Mouse (Mus musculus): ENCODE measurements around the gene Acadvl. TPM values are rescaled to one million over a fixed set of nuclear protein-coding genes. Genes with fewer than 3 reads are reported as not detected.
"Not testable (repeated sequence)": the region's sequence is repeated elsewhere in the genome, so short reads cannot be mapped to it uniquely, and the experiment has no call there.

The Acadvl gene
- polyA plus RNA-seq, 1 experiment from 2014 or later = 61.6 TPM

GRCm38 (mm10) chr11:70020022-70020631 lies 4.9 kb upstream of the Acadvl start:
- no peaks in the 10 kb centered on the region for H3K9me3 ChIP-seq (replicated peaks; ENCODE audit: control insufficient read depth, low read length, poor library complexity, severe bottlenecking)
- peak overlapping the region; percentile 94 for H3K27ac ChIP-seq (ENCODE audit: low read length)
- no peaks in the 10 kb centered on the region for H3K27me3 ChIP-seq (ENCODE audit: control insufficient read depth, insufficient read depth, low read depth, low read length)
- H3K36me3 ChIP-seq (ENCODE audit: control insufficient read depth, insufficient read depth, low read length) = no peaks in the 10 kb centered on the region
- 9% methylated on average over 7 of the region's 8 CpGs for WGBS
- H3K9ac ChIP-seq (ENCODE audit: low read depth, low read length) = peak overlapping the region; percentile 82
- H3K4me1 ChIP-seq (ENCODE audit: control insufficient read depth, insufficient read depth, low read length) = peaks cover 60% of the 10 kb centered on the region
- peak overlapping the region; percentile 66 for H3K4me3 ChIP-seq (ENCODE audit: low read depth, low read length)
- peak overlapping the region; percentile 54 for H3K4me2 ChIP-seq (ENCODE audit: low read length)
- no peak for ATAC-seq

GRCm38 (mm10) chr11:70019495-70020021 lies 4.3 kb upstream of the Acadvl start:
- ATAC-seq = no peak
- WGBS = 32% methylated on average over 2 of the region's 2 CpGs
- Histone ChIP-seq H3K9ac (ENCODE audit: low read depth, low read length) (peak overlapping the region; percentile 82), H3K36me3 (ENCODE audit: control insufficient read depth, insufficient read depth, low read length) (no peaks in the 10 kb centered on the region), H3K4me1 (ENCODE audit: control insufficient read depth, insufficient read depth, low read length) (peaks cover 58% of the 10 kb centered on the region), H3K4me2 (ENCODE audit: low read length) (peak overlapping the region; percentile 54), H3K9me3 (replicated peaks; ENCODE audit: control insufficient read depth, low read length, poor library complexity, severe bottlenecking) (no peaks in the 10 kb centered on the region), H3K27me3 (ENCODE audit: control insufficient read depth, insufficient read depth, low read depth, low read length) (no peaks in the 10 kb centered on the region), H3K4me3 (ENCODE audit: low read depth, low read length) (peak overlapping the region; percentile 66), H3K27ac (ENCODE audit: low read length) (peak overlapping the region; percentile 94)

GRCm38 (mm10) chr11:70018131-70018990 lies 3.1 kb upstream of the Acadvl start:
- no peaks in the 10 kb centered on the region for H3K27me3 ChIP-seq (ENCODE audit: control insufficient read depth, insufficient read depth, low read depth, low read length)
- H3K27ac ChIP-seq (ENCODE audit: low read length) = peak overlapping the region; percentile 94
- H3K4me2 ChIP-seq (ENCODE audit: low read length) = peak overlapping the region; percentile 54
- H3K9me3 ChIP-seq (replicated peaks; ENCODE audit: control insufficient read depth, low read length, poor library complexity, severe bottlenecking) = no peaks in the 10 kb centered on the region
- H3K4me1 ChIP-seq (ENCODE audit: control insufficient read depth, insufficient read depth, low read length) = peaks cover 51% of the 10 kb centered on the region
- WGBS = 0% methylated on average over 22 of the region's 25 CpGs
- peak overlapping the region; percentile 66 for H3K4me3 ChIP-seq (ENCODE audit: low read depth, low read length)
- ATAC-seq = no peak
- no peaks in the 10 kb centered on the region; the same call in 1 of the 2 replicates for H3K36me3 ChIP-seq (ENCODE audit: control insufficient read depth, insufficient read depth, low read length)
- peak overlapping the region; percentile 82 for H3K9ac ChIP-seq (ENCODE audit: low read depth, low read length)

GRCm38 (mm10) chr11:70017199-70017767 lies 2.1 kb upstream of the Acadvl start:
- no peak for ATAC-seq
- Histone ChIP-seq H3K9ac (ENCODE audit: low read depth, low read length) (peak overlapping the region; percentile 82), H3K9me3 (replicated peaks; ENCODE audit: control insufficient read depth, low read length, poor library complexity, severe bottlenecking) (no peaks in the 10 kb centered on the region), H3K27me3 (ENCODE audit: control insufficient read depth, insufficient read depth, low read depth, low read length) (no peaks in the 10 kb centered on the region), H3K36me3 (ENCODE audit: control insufficient read depth, insufficient read depth, low read length) (peaks cover 1% of the 10 kb centered on the region), H3K4me2 (ENCODE audit: low read length) (peak overlapping the region; percentile 54), H3K27ac (ENCODE audit: low read length) (peak overlapping the region; percentile 94), H3K4me1 (ENCODE audit: control insufficient read depth, insufficient read depth, low read length) (peaks cover 40% of the 10 kb centered on the region), H3K4me3 (ENCODE audit: low read depth, low read length) (peak overlapping the region; percentile 66)
- WGBS = 22% methylated on average over 7 of the region's 7 CpGs

- H3K4me3 ChIP-seq (ENCODE audit: low read depth, low read length) = peak within 1 kb of the TSS; percentile 66
- H3K4me2 ChIP-seq (ENCODE audit: low read length) = peak within 1 kb of the TSS; percentile 54
- H3K9ac ChIP-seq (ENCODE audit: low read depth, low read length) = peak within 1 kb of the TSS; percentile 82
- peaks cover 37% of the 10 kb centered on the region for H3K4me1 ChIP-seq (ENCODE audit: control insufficient read depth, insufficient read depth, low read length)
- peaks cover 8% of the 10 kb centered on the region for H3K36me3 ChIP-seq (ENCODE audit: control insufficient read depth, insufficient read depth, low read length)
- no peak for ATAC-seq
- no peaks in the 10 kb centered on the region for H3K9me3 ChIP-seq (replicated peaks; ENCODE audit: control insufficient read depth, low read length, poor library complexity, severe bottlenecking)
- H3K27ac ChIP-seq (ENCODE audit: low read length) = peak within 1 kb of the TSS; percentile 94
- WGBS = 50% methylated on average over 3 of the region's 3 CpGs
- no peaks in the 10 kb centered on the region for H3K27me3 ChIP-seq (ENCODE audit: control insufficient read depth, insufficient read depth, low read depth, low read length)
Observed at GRCm38 (mm10) chr11:70016669-70017068, 1.5 kb upstream of the Acadvl start, which contains the start of gene Dlg4. Gene Dlg4, plus strand, starts transcription at chr11:70016942.

GRCm38 (mm10) chr11:70016177-70016576 lies 966 bp upstream of the Acadvl start:
- peaks cover 12% of the 10 kb centered on the region for H3K36me3 ChIP-seq (ENCODE audit: control insufficient read depth, insufficient read depth, low read length)
- H3K4me1 ChIP-seq (ENCODE audit: control insufficient read depth, insufficient read depth, low read length) = peaks cover 37% of the 10 kb centered on the region
- H3K4me2 ChIP-seq (ENCODE audit: low read length); H3K9me3 ChIP-seq (replicated peaks; ENCODE audit: control insufficient read depth, low read length, poor library complexity, severe bottlenecking); H3K9ac ChIP-seq (ENCODE audit: low read depth, low read length); H3K27me3 ChIP-seq (ENCODE audit: control insufficient read depth, insufficient read depth, low read depth, low read length); H3K4me3 ChIP-seq (ENCODE audit: low read depth, low read length); ATAC-seq; H3K27ac ChIP-seq (ENCODE audit: low read length): not testable (repeated sequence)
- WGBS = 76% methylated on average over 2 of the region's 2 CpGs

- Histone ChIP-seq H3K9ac (ENCODE audit: low read depth, low read length) (no peak overlapping the region), H3K27ac (ENCODE audit: low read length) (no peak overlapping the region), H3K4me2 (ENCODE audit: low read length) (peak overlapping the region; percentile 78), H3K4me3 (ENCODE audit: low read depth, low read length) (no peak overlapping the region; the same call in 1 of the 2 replicates), H3K36me3 (ENCODE audit: control insufficient read depth, insufficient read depth, low read length) (peaks cover 16% of the 10 kb centered on the region), H3K27me3 (ENCODE audit: control insufficient read depth, insufficient read depth, low read depth, low read length) (no peaks in the 10 kb centered on the region), H3K9me3 (replicated peaks; ENCODE audit: control insufficient read depth, low read length, poor library complexity, severe bottlenecking) (no peaks in the 10 kb centered on the region), H3K4me1 (ENCODE audit: control insufficient read depth, insufficient read depth, low read length) (peaks cover 37% of the 10 kb centered on the region)
- WGBS = 70% methylated on average over 6 of the region's 6 CpGs
- ATAC-seq = no peak
Observed at GRCm38 (mm10) chr11:70015677-70016076, 466 bp upstream of the Acadvl start.

GRCm38 (mm10) chr11:70014051-70014450 lies 1.2 kb downstream of the Acadvl start:
- peaks cover 31% of the 10 kb centered on the region for H3K36me3 ChIP-seq (ENCODE audit: control insufficient read depth, insufficient read depth, low read length)
- peak overlapping the region; percentile 78 for H3K4me2 ChIP-seq (ENCODE audit: low read length)
- no peak overlapping the region for H3K27ac ChIP-seq (ENCODE audit: low read length)
- H3K9me3 ChIP-seq (replicated peaks; ENCODE audit: control insufficient read depth, low read length, poor library complexity, severe bottlenecking) = no peaks in the 10 kb centered on the region
- WGBS = 61% methylated on average over 5 of the region's 5 CpGs
- peaks cover 23% of the 10 kb centered on the region for H3K4me1 ChIP-seq (ENCODE audit: control insufficient read depth, insufficient read depth, low read length)
- no peak overlapping the region for H3K9ac ChIP-seq (ENCODE audit: low read depth, low read length)
- H3K4me3 ChIP-seq (ENCODE audit: low read depth, low read length) = no peak overlapping the region
- no peaks in the 10 kb centered on the region for H3K27me3 ChIP-seq (ENCODE audit: control insufficient read depth, insufficient read depth, low read depth, low read length)
- ATAC-seq = no peak

All from midbrain, embryonic 16.5 days (tissue).